Mouse (Mus musculus) monocyte, adult 2 months (primary cell): Measurements from ENCODE around the gene Dock10.
"Not testable (repeated sequence)": the region's sequence is repeated elsewhere in the genome, so short reads cannot be mapped to it uniquely, and the experiment has no call there.

ENCODE experiments used
- DNase-seq, 2 experiments: peaks; one replicate each; pipeline ENCODE4 v3.0.0; 2022; ENCODE audit warnings: low spot score in 2 of 2, low read depth in 1 of 2

The Dock10 gene

GRCm38 (mm10) chr1:80757977-80758797 is at the start of gene Dock10:
Gene Dock10 (minus strand): TSS chr1:80758527.
- peak; percentile 45 to 61 for DNase-seq

DNA sequence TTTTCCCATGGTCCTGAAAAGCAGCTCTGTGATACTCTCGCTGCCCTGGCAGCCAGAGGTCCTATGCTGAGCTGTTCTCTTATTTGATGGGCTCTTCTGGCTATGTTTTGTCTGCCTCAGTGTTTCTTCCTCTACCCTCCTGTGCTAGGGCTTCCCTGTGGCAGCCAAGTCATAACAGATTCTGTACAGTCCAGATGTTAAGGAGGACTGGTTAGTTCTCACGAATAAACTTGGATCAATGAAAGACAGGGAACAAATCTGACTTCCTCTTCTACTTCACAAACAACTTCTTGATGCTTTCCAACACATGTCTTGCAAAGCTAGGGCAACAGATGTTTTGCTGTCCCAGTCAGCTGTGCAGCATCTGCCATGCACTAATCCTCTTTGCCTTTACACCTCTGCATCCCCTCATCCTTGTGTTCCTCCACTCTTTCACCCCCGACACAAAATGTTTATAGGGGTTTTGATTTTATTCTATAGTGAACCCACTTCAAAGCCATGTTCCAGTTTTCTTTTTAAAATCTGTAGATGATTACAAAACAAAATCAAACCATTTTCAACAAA is 48.6 kb upstream of the Dock10 start:
- DNase-seq, result no peak

DNA sequence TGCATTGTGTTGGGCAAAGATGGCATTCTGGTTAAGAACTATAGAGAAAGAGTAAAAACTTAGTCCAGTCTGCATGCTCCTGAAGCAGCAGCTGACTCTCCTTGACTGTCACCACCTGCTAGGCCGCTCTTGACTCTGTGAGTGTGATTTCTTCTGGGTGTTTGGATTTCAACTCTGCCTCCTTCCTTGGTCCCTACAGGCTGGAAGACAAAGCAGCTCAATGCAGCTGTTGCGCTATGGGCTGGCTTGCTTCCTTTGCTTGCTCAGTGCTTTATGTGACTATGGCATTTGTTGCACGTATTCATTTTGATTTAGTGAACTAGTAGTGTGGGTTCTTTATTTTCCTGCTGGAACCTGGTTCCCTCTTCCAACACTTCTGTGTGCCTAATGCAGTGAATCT is 43.7 kb upstream of the Dock10 start:
- no peak for DNase-seq

- no peak for DNase-seq
These were observed 26.9 kb upstream of the Dock10 start for GRCm38 (mm10) chr1:80785066-80785779.

GRCm38 (mm10) chr1:80784155-80784554 is 25.8 kb upstream of the Dock10 start:
- no peak for DNase-seq

- no peak for DNase-seq
These were observed 7.2 kb upstream of the Dock10 start for GRCm38 (mm10) chr1:80765504-80765903.

- DNase-seq, result no peak
These were observed 5.0 kb upstream of the Dock10 start for GRCm38 (mm10) chr1:80763042-80763950.

DNA sequence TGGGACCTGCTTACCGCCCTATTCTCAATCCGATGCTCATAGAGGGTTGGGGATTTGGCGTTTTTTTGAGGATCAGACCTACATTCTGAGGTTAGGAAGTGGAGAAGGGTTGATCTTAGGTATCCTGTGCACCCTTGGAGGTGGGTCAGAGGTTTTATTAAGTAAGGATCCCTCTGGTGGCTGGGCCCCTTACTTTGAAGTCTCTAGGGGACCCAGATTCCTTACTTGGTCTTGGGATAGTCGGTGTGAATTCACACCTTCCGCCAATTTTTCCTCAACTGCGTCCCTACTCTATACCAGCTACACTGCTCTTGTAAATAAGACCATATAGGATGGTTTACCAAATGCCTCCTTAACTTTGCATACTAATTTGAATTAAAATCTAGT is 464 bp upstream of the Dock10 start:
- no peak for DNase-seq

DNA sequence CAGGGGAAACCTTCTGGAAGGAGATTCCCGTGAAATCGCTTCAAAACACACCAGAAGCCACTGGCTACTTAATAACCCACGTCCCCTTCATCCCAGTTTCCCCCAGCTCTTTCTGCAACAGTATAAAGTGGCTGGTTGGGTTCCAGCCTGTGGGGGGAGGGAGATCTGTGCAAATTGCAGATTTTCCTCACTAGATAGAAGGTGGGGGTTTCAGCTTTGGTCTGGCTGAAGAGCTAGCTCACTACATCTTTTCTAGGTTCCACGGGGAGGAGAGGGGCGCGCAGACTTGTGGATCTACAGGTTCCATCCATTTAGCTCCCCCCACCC is 714 bp downstream of the Dock10 start:
- no peak for DNase-seq

DNA sequence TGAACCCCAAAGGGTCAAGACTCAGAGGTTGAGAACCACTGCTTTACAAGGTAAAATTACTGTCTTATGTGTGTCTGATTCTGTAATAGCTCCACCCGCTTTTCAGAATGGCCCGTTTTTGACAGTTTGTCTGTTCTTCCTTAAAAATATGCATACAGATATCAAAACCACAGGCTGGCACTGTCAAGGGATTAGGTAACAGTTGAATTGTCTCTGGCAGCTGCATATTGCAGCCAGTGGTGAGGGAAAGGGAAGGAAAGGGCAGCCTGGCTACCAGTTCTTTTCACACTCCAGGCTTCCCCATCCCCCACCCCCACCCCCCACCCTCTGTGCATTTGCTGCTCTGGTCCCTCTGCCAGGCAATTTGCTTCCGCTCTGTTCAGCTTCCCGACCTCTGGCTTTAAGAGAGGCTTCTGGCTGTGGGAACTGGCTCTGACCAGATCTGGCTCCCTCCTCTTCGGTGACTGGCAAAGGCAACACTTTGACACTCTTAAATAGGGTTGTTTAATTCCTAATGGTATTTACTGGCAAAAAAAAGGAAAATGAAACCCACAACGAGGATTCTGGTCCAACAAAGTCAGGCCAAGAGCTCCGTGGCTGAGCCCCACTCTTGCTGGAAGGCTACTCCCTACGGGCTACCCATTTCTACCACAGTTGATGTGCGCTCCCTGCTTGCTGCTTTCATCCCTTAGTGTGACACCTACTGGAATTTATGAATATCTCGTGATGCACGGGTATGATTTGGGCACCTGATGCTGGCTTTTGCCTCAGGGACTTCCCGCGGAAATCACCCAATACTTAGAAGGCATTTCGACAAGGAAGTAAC is 1.3 kb downstream of the Dock10 start:
- DNase-seq, result peak; percentile 19 to 50

GRCm38 (mm10) chr1:80756060-80756439 is 2.3 kb downstream of the Dock10 start:
- DNase-seq, result no peak

DNA sequence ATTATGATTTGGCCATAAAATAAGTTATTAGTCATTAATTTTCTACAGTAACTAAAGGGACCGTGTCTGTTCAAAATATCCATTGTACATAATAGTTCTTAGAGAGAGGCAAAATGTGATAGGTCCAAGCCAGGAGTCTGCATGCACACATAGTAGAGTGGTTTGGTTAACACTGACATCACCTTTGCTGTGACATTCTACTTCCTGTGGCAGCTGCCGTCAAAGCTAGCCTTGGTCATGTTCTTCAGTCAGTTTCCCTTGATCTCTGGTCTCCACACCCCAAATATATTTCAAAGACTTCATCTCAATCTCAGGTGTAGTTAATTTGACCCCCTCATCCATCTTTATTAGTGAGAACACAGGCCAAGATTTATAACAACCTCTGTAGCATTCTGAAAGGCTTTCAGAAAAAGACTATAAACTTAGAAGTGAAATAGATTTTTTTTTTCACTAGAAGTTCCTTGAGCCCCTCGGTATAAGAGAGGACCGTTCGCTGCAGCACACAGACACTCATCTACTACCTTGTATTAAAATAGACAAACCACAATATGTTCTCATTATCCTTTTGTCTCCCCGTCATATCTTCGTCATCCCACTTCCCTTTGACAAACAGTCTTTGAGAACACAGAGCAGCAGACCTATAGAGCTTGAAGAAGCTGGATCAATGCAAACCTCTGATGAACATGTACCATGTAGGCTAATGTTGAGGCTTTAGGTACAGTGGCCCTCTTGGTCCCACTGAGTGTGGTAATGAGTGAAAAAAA is 2.8 kb downstream of the Dock10 start:
- no peak for DNase-seq

DNA sequence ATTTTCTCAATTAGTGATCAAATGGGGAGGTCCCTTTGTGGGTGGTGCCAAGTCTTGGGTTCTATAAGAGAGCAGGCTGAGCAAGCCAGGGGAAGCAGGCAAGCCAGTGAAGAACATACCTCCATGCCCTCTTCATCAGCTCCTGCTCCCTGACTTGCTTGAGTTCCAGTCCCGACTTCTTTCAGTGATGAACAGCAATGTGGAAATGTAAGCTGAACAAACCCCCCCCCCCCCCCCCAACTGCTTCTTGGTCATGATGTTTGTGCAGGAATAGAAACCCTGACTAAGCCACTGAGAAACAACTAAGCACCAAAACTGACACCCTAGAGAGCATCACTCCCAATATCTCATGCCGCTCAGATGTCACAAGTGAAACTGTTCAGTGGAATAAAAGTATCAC is 9.2 kb downstream of the Dock10 start:
- not testable (repeated sequence) for DNase-seq

DNA sequence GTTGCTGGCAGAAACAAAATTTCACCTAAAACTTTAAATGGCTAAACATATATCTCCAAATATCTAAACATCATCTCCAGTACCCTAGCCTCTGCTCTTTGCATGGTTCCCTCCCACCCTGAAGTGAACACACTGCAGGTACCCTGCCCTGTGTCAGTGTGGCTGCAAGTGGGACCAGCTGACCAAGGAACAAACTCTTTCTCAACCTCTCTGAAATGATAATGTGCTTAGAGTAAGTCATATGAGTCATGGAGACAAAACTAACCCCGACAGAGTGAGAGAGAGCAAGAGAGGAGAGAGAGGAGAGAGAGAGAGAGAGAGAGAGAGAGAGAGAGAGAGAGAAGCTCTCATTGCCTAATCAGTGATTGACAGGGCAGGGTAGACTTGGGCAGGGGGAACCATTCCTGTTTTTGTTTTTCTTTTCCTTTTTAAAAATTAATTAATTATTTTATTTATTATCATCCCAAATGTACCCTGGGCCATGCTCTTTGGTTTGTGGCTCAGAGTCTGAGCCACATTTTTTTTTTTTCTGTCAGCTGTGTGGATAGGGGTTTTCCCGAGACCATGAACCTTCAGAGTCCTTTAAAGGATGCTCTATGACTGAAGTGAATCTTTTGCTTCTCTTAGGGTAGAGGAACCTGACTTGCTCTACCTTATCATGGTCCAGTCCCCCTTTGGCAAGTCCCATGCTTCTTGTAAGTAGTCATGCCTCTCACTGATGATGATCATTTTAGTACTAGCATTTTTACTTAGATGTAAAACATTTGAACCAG is 11.4 kb downstream of the Dock10 start:
- no peak for DNase-seq

- DNase-seq, result no peak
These were observed 12.1 kb downstream of the Dock10 start for GRCm38 (mm10) chr1:80746195-80746594.

GRCm38 (mm10) chr1:80739472-80739871 is 18.9 kb downstream of the Dock10 start:
- no peak for DNase-seq

- no peak for DNase-seq
These were observed 20.4 kb downstream of the Dock10 start for GRCm38 (mm10) chr1:80737812-80738391.

GRCm38 (mm10) chr1:80730582-80730981 is 27.7 kb downstream of the Dock10 start:
- no peak for DNase-seq

- DNase-seq, result no peak
These were observed 28.2 kb downstream of the Dock10 start for GRCm38 (mm10) chr1:80730174-80730573.
